14 mouse cellular contexts compared by ENCODE assay signal in genomic region chr10:111587891-111588611, GRCm38 (mm10).
DNase-seq lines count a peak whose midpoint lies in the region; ATAC-seq and TF ChIP-seq lines count a peak whose summit lies in the region.
"Had no signal": no experiment of that assay in that cellular context is flagged by ENCODE, and none has a peak within 500 bp of the region (broad histone marks: within the 10 kb centered on the region; RNA-seq: fewer than 3 reads in every experiment).

No protein-coding gene starts in this region.

- peak; percentile 30 for DNase-seq in kidney, adult 9 months
- DNase-seq in liver, embryonic 11.5 days (ENCODE audit: low spot score), result no peak
- peak; percentile 36 for DNase-seq in retina, postnatal 1 day
- DNase-seq in left cerebral cortex, adult 2 months (ENCODE audit: extremely low spot score in 1 of 2, low spot score in 2 of 2), result no peak
- DNase-seq in cerebellum, adult 8-10 months, result no peak
- no peak for DNase-seq in lung, postnatal 0 days (ENCODE audit: low spot score)
- DNase-seq: adrenal gland, postnatal 25 days; embryo, embryonic 11 days; gastrocnemius, adult 2 months; layer of hippocampus, postnatal 36 days had no signal

- H3K27me3 ChIP-seq in kidney, embryonic 16.5 days (ENCODE audit: insufficient read depth, low read length), result no peaks in the 10 kb centered on the region
- no peaks in the 10 kb centered on the region for H3K27me3 ChIP-seq in liver, embryonic 11.5 days (replicated peaks; ENCODE audit: control insufficient read depth, insufficient read depth, low read length)
- H3K27me3 ChIP-seq in lung, postnatal 0 days (replicated peaks; ENCODE audit: insufficient read depth, low read length), result no peaks in the 10 kb centered on the region

- no peaks in the 10 kb centered on the region; the same call in 1 of the 2 replicates for H3K9me3 ChIP-seq in kidney, embryonic 16.5 days (ENCODE audit: low read length)
- no peaks in the 10 kb centered on the region for H3K9me3 ChIP-seq in liver, embryonic 11.5 days (ENCODE audit: control insufficient read depth, low read length)
- H3K9me3 ChIP-seq in lung, postnatal 0 days (ENCODE audit: low read length), result no peaks in the 10 kb centered on the region
- H3K9me3 ChIP-seq: midbrain, embryonic 10.5 days had no signal

- 64% methylated on average over 4 of the region's 4 CpGs for WGBS in kidney, embryonic 16.5 days
- 23% methylated on average over 4 of the region's 4 CpGs for WGBS in liver, embryonic 11.5 days
- 52% methylated on average over 4 of the region's 4 CpGs for WGBS in lung, postnatal 0 days

- no peaks in the 10 kb centered on the region for H3K4me1 ChIP-seq in kidney, embryonic 16.5 days (ENCODE audit: insufficient read depth, low read length)
- H3K4me1 ChIP-seq in liver, embryonic 11.5 days (replicated peaks; ENCODE audit: control insufficient read depth, insufficient read depth, low read length), result peaks cover 16% of the 10 kb centered on the region
- H3K4me1 ChIP-seq in lung, postnatal 0 days (ENCODE audit: insufficient read depth, low read depth, low read length), result no peaks in the 10 kb centered on the region

- no peak for ATAC-seq in kidney, embryonic 16.5 days (ENCODE audit: low FRiP score, low TSS enrichment)
- ATAC-seq in erythroblast, adult 5-6 weeks (replicated peaks; ENCODE audit: low FRiP score, poor library complexity, severe bottlenecking), result 0 out of 2 replicates have a peak, but pooled peaks have one; percentile 46
- peak; percentile 84 for ATAC-seq in liver, embryonic 11.5 days (replicated peaks; ENCODE audit: low FRiP score)
- ATAC-seq in lung, postnatal 0 days, result no peak
- ATAC-seq: inflammation-experienced regulatory T-cells, adult 6 months had no signal

- TF ChIP-seq EP300 in lung, postnatal 0 days (IDR thresholded peaks at IDR 0.05), result no peak

- H3K4me3 ChIP-seq in kidney, embryonic 16.5 days (ENCODE audit: low read length), result no peak overlapping the region
- H3K4me3 ChIP-seq in liver, embryonic 11.5 days (ENCODE audit: low read depth, low read length), result no peak overlapping the region
- H3K4me3 ChIP-seq in left cerebral cortex, adult 2 months, result no peak overlapping the region
- H3K4me3 ChIP-seq in lung, postnatal 0 days (ENCODE audit: low read depth, low read length), result no peak overlapping the region
- H3K4me3 ChIP-seq: gastrocnemius, adult 2 months; midbrain, embryonic 10.5 days had no signal

- H3K36me3 ChIP-seq in kidney, embryonic 16.5 days (ENCODE audit: insufficient read depth, low read length), result no peaks in the 10 kb centered on the region
- H3K36me3 ChIP-seq in liver, embryonic 11.5 days (ENCODE audit: control insufficient read depth, insufficient read depth, low read length), result no peaks in the 10 kb centered on the region
- no peaks in the 10 kb centered on the region for H3K36me3 ChIP-seq in lung, postnatal 0 days (ENCODE audit: insufficient read depth, low read length)
- H3K36me3 ChIP-seq: midbrain, embryonic 10.5 days had no signal

- no peak overlapping the region for H3K9ac ChIP-seq in kidney, embryonic 16.5 days (replicated peaks; ENCODE audit: low read length)
- no peak overlapping the region for H3K9ac ChIP-seq in liver, embryonic 11.5 days (ENCODE audit: low read depth, low read length)
- no peak overlapping the region for H3K9ac ChIP-seq in lung, postnatal 0 days (replicated peaks; ENCODE audit: low read depth)

- TF ChIP-seq CTCF in left cerebral cortex, adult 2 months (IDR thresholded peaks at IDR 0.05), result no peak
- no peak for TF ChIP-seq CTCF in lung, postnatal 0 days (IDR thresholded peaks at IDR 0.05)

- no peak overlapping the region for H3K27ac ChIP-seq in kidney, embryonic 16.5 days (ENCODE audit: low read length)
- no peak overlapping the region for H3K27ac ChIP-seq in liver, embryonic 11.5 days (ENCODE audit: low read depth, low read length)
- H3K27ac ChIP-seq in left cerebral cortex, adult 2 months, result no peak overlapping the region
- no peak overlapping the region for H3K27ac ChIP-seq in lung, postnatal 0 days (ENCODE audit: low read length)
- H3K27ac ChIP-seq: gastrocnemius, adult 2 months; midbrain, embryonic 10.5 days had no signal

- H3K4me2 ChIP-seq in kidney, embryonic 16.5 days (replicated peaks; ENCODE audit: low read depth, low read length), result no peak overlapping the region
- H3K4me2 ChIP-seq in liver, embryonic 11.5 days, result peak overlapping the region; percentile 3
- H3K4me2 ChIP-seq in lung, postnatal 0 days (replicated peaks; ENCODE audit: low read depth, low read length), result no peak overlapping the region

- intact Hi-C loops in left cerebral cortex, adult 2 months (cut with DNase I), result loop anchor here (1.0 kb wide), 1 partner anchor 49 kb away; no protein-coding TSS in a partner anchor

Comparison
In these comparisons a context has a peak if more than half of its experiments do, and no peak if none do; other contexts are left out.
1. DNase-seq: peak in kidney, adult 9 months (single experiment) and retina, postnatal 1 day (single experiment); none in liver, embryonic 11.5 days (single experiment), left cerebral cortex, adult 2 months (0 of 2), cerebellum, adult 8-10 months (single experiment) and lung, postnatal 0 days (single experiment).
2. ATAC-seq: peak in erythroblast, adult 5-6 weeks (single experiment) and liver, embryonic 11.5 days (single experiment); none in kidney, embryonic 16.5 days (single experiment) and lung, postnatal 0 days (single experiment).